Mouse (Mus musculus) T-helper 2 cell (primary cell): ENCODE measurements around the gene Kcnn1.

Experiments used
- in situ Hi-C: fragments of 300-600 bp; cut with MboI, MseI; formaldehyde crosslinking; loops from one replicate; pipeline ENCODE4 v1.15.1; 2025; ENCODE audit warnings: high pct_unique_total_duplicates

Kcnn1 gene

DNA sequence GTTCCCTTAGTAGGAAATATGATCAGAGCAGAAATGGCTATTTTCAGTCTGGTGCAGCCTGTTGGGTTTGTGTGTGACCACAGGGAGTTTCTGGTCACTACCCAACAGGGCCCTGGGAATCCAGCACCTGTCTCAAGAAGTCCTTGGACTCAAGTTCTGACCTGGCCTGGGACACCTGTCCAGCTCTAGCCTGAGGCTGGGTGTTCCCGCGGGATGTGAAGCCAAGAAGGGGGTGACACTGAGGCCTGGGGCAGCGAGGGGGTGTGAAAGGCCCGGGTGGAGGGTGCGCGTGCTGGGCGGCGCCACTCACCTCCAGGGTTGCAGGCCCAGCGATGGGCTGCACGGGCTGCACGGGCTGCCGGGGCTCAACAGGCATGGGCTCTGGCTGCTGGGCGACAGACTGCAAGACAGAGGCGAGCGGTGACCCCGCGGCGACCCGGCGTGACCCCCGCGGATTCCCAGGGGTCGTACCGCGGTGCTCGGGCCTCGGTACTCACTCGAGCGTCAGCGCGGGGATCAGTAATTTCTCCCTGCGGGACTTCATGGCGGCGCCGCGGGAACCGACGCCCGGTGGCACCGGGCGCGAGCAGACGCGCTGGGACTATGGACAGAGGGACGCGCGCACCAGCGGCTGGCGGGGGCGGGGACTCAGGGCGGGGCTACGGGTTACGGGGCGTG is 66.5 kb downstream of the Kcnn1 start:
- in situ Hi-C loops = no loop called here

DNA sequence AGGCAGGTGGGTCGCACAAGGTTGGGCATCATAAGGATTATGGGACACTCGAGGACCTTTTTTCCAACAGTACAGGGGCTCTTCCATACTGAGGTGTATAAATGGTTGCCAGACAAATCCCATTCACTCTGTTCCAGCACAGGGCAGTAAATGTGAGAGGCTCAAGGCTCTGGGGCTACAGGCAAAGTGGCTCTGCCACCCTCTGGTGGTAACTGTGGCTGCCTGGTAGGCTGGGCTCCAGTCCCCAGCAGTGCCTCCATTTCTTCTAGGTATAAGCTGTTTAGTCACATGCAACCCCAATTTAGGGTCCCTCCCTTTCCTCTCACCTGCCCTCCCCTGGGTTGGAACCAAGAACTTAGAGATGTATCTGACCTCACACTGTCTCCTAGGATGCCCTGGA is 67.7 kb downstream of the Kcnn1 start:
- in situ Hi-C loops = no loop called here

DNA sequence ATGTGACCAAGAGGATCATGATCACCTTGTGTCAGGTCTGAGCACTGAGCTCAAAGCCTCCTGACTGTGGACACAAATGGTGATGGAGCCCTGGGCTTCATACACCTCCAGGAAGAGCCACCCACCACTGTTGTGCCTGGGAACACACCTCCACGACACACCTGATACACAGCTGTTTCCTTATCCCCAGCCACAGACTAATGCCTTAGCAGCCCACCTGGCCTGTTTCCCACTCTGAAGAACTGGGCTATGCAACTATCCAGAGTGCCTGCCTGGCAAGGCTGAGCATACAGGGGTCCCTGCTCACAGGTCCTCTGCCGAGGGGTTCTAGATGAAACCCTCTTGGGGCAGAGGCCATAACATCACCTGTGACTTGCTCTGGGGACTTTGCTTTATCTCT is 68.8 kb downstream of the Kcnn1 start:
- in situ Hi-C loops = no loop called here

DNA sequence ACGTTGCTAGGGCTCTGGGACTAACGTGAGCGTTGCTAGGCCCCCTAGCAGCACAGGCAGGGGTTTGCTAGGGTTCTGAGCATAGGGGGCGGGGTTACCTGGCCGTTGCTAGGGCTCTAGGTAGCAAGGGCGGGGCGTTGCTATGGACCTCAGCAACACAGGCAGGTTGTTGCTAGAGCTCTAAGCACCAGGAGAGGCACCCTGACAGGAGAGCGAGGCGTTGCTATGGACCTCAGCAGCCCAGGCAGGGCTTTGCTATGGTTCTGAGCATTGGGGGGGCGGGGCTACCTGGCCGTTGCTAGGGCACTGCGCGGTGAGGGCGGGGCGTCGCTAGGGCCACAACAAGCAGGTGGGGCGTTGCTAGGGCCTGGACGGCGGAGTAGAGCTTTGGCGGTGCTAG is 70.4 kb downstream of the Kcnn1 start:
- in situ Hi-C loops = no loop called here
